Mouse (Mus musculus) G1E (cell line): ENCODE results near the gene 1700001C02Rik.

Experiments
- CTCF ChIP-seq: IDR thresholded peaks from 2 replicates; pipeline ENCODE4 v1.5.1; 2012; ENCODE audit warnings: low read depth, low read length, inconsistent platforms, mixed read lengths
- GATA1 ChIP-seq: IDR thresholded peaks from 2 replicates; pipeline ENCODE4 v1.6.1; 2012; ENCODE audit warnings: borderline replicate concordance, low read length, inconsistent platforms, mixed read lengths
- GATA2 ChIP-seq: IDR thresholded peaks from 2 replicates; pipeline ENCODE4 v1.6.1; 2012; ENCODE audit warnings: low read depth, low read length, inconsistent platforms, borderline replicate concordance
- POLR2AphosphoS5 ChIP-seq: IDR thresholded peaks from 2 replicates; pipeline ENCODE4 v1.6.1; 2012; ENCODE audit warnings: low read depth, low read length, inconsistent platforms; ENCODE audit not compliant: insufficient replicate concordance
- TAL1 ChIP-seq: conservative IDR thresholded peaks from 2 replicates; pipeline ENCODE4 v1.6.1; 2012; ENCODE audit warnings: low read depth, low read length, inconsistent platforms, mixed read lengths

GRCm38 (mm10) chr5:30423121-30423520 is 42.7 kb upstream of the 1700001C02Rik start:
- TF ChIP-seq CTCF (no peak), TAL1 (no peak), GATA1 (no peak), GATA2 (no peak), POLR2AphosphoS5 (no peak)
